Mouse (Mus musculus) myocyte (in vitro differentiated cells): Measurements from ENCODE around the gene Obscn. TPM values are rescaled to one million over a fixed set of nuclear protein-coding genes. Genes with fewer than 3 reads are reported as not detected.

Experiments used
- H3K27me3 ChIP-seq: one replicate; pipeline ENCODE4 v1.6.1; 2011; ENCODE audit not compliant: control insufficient read depth, insufficient read depth, insufficient read length
- H3K36me3 ChIP-seq: one replicate; pipeline ENCODE4 v1.6.1; 2011; ENCODE audit not compliant: control insufficient read depth, insufficient read depth
- H3K4me2 ChIP-seq: one replicate; pipeline ENCODE4 v1.6.1; 2011; ENCODE audit warnings: low read depth, control low read depth
- H3K4me3 ChIP-seq: one replicate; pipeline ENCODE4 v1.5.1; 2011; ENCODE audit warnings: mild to moderate bottlenecking, control low read depth, moderate library complexity
- H3K79me2 ChIP-seq: one replicate; pipeline ENCODE4 v1.6.1; 2011; ENCODE audit not compliant: control insufficient read depth, insufficient read depth
- H3ac ChIP-seq: one replicate; pipeline ENCODE4 v1.6.1; 2011; ENCODE audit not compliant: control insufficient read depth, insufficient read length
- CEBPB ChIP-seq: IDR thresholded peaks from 2 replicates; pipeline ENCODE4 v1.6.1; 2011; ENCODE audit warnings: mild to moderate bottlenecking, moderate library complexity; ENCODE audit not compliant: poor library complexity, insufficient read depth, severe bottlenecking
- E2F4 ChIP-seq: IDR thresholded peaks from one replicate; pipeline ENCODE4 v1.6.1; 2011; ENCODE audit warnings: mild to moderate bottlenecking, control low read depth, moderate library complexity; ENCODE audit not compliant: insufficient read depth
- MAX ChIP-seq: IDR thresholded peaks from one replicate; pipeline ENCODE4 v1.6.1; 2011; ENCODE audit warnings: low read depth, mild to moderate bottlenecking, control low read depth
- MYOD1 ChIP-seq, 3 experiments: IDR thresholded peaks; one replicate each; pipeline ENCODE4 v1.6.1; 2011; ENCODE audit warnings: control low read depth in 2 of 3, low read depth in 2 of 3, mild to moderate bottlenecking in 2 of 3, moderate library complexity in 1 of 3; ENCODE audit not compliant: insufficient read length in 2 of 3, control insufficient read depth in 1 of 3
- MYOG ChIP-seq, 3 experiments: IDR thresholded peaks; one replicate each; pipeline ENCODE4 v1.6.1; 2011; ENCODE audit warnings: control low read depth in 2 of 3, low read depth in 2 of 3, mild to moderate bottlenecking in 2 of 3; ENCODE audit not compliant: insufficient read length in 2 of 3, control insufficient read depth in 1 of 3, insufficient read depth in 1 of 3
- POLR2A ChIP-seq: IDR thresholded peaks from one replicate; pipeline ENCODE4 v1.6.1; 2011; ENCODE audit warnings: low read depth, mild to moderate bottlenecking, control low read depth, moderate library complexity; ENCODE audit not compliant: insufficient read length
- POLR2AphosphoS2 ChIP-seq: IDR thresholded peaks from one replicate; pipeline ENCODE4 v1.6.1; 2011; ENCODE audit warnings: low read depth, control low read depth; ENCODE audit not compliant: insufficient read length
- REST ChIP-seq: IDR thresholded peaks from one replicate; pipeline ENCODE4 v1.6.1; 2011; ENCODE audit warnings: mild to moderate bottlenecking, control low read depth, moderate library complexity; ENCODE audit not compliant: insufficient read depth, insufficient read length
- SRF ChIP-seq: IDR thresholded peaks from one replicate; pipeline ENCODE4 v1.6.1; 2011; ENCODE audit warnings: low read depth; ENCODE audit not compliant: control insufficient read depth, insufficient read length
- TCF12 ChIP-seq: IDR thresholded peaks from one replicate; pipeline ENCODE4 v1.6.1; 2011; ENCODE audit warnings: mild to moderate bottlenecking, control low read depth; ENCODE audit not compliant: poor library complexity, insufficient read depth, severe bottlenecking
- TCF3 ChIP-seq: IDR thresholded peaks from one replicate; pipeline ENCODE4 v1.6.1; 2011; ENCODE audit warnings: low read depth, control low read depth; ENCODE audit not compliant: insufficient read length
- USF1 ChIP-seq: IDR thresholded peaks from one replicate; pipeline ENCODE4 v1.6.1; 2011; ENCODE audit warnings: low read depth, mild to moderate bottlenecking, control low read depth, moderate library complexity
- polyA plus RNA-seq: library from polyadenylated mRNA; unstranded; fragments of >200 nt; fragmentation: generic; extraction: Trizol; gene quantifications from one replicate; pipeline ENCODE4 v1.2.1, GENCODE M21; 2012; ENCODE audit warnings: missing spikeins

Gene Obscn
- polyA plus RNA-seq, 1 experiment, result 25.0 TPM

- H3K36me3 ChIP-seq, result no peaks in the 10 kb centered on the region
- TF ChIP-seq POLR2AphosphoS2 (peak; percentile 48), E2F4 (no peak), REST (no peak), TCF3 (peak; percentile 60), SRF (no peak), MAX (no peak), TCF12 (no peak), MYOG (IDR thresholded peaks at IDR 0.05; ENCODE audit: control insufficient read depth in 1 of 3, insufficient read depth in 1 of 3, insufficient read length in 2 of 3, low read depth in 2 of 3) (peak; percentile 55 to 89 (median 63)), POLR2A (no peak), MYOD1 (IDR thresholded peaks at IDR 0.05; ENCODE audit: control insufficient read depth in 1 of 3, insufficient read length in 2 of 3, low read depth in 2 of 3) (peak in 2 of 3 experiments; percentile 40 to 96), CEBPB (no peak), USF1 (no peak)
Observed at GRCm38 (mm10) chr11:59044703-59045330, 91.4 kb downstream of the Obscn start.

GRCm38 (mm10) chr11:59029003-59029402, 107.2 kb downstream of the Obscn start:
- no peaks in the 10 kb centered on the region for H3K27me3 ChIP-seq
- H3K4me2 ChIP-seq, result no peak overlapping the region
- H3K79me2 ChIP-seq, result no peaks in the 10 kb centered on the region
- H3K36me3 ChIP-seq, result no peaks in the 10 kb centered on the region
- no peak for TF ChIP-seq MYOD1 (IDR thresholded peaks at IDR 0.05; ENCODE audit: control insufficient read depth in 1 of 3, insufficient read length in 2 of 3, low read depth in 2 of 3)
- no peak for TF ChIP-seq USF1
- TF ChIP-seq TCF12, result no peak
- TF ChIP-seq TCF3, result no peak
- no peak for TF ChIP-seq REST
- no peak for TF ChIP-seq E2F4
- TF ChIP-seq POLR2A, result no peak
- no peak overlapping the region for H3K4me3 ChIP-seq
- H3ac ChIP-seq, result no peak overlapping the region

More at GRCm38 (mm10) chr11:59044703-59045330, 91.4 kb downstream of the Obscn start:
- Histone ChIP-seq H3K4me3 (no peak overlapping the region), H3K79me2 (no peaks in the 10 kb centered on the region), H3K27me3 (peaks cover 39% of the 10 kb centered on the region), H3K4me2 (no peak overlapping the region), H3ac (no peak overlapping the region)

GRCm38 (mm10) chr11:59026411-59026810, 109.8 kb downstream of the Obscn start:
- H3K36me3 ChIP-seq, result no peaks in the 10 kb centered on the region

GRCm38 (mm10) chr11:59015052-59015451, 121.2 kb downstream of the Obscn start:
- Histone ChIP-seq H3K27me3 (peaks cover 25% of the 10 kb centered on the region), H3K36me3 (no peaks in the 10 kb centered on the region), H3K79me2 (no peaks in the 10 kb centered on the region), H3K4me2 (no peak overlapping the region), H3K4me3 (no peak overlapping the region), H3ac (no peak overlapping the region)
- no peak for TF ChIP-seq MAX
- no peak for TF ChIP-seq TCF12

More at GRCm38 (mm10) chr11:59026411-59026810, 109.8 kb downstream of the Obscn start:
- H3K4me2 ChIP-seq, result no peak overlapping the region
- TF ChIP-seq POLR2AphosphoS2, result no peak
- no peak for TF ChIP-seq SRF
- no peak for TF ChIP-seq REST
- TF ChIP-seq TCF12, result no peak
- TF ChIP-seq MYOG (IDR thresholded peaks at IDR 0.05; ENCODE audit: control insufficient read depth in 1 of 3, insufficient read depth in 1 of 3, insufficient read length in 2 of 3, low read depth in 2 of 3), result no peak
- H3ac ChIP-seq, result no peak overlapping the region
- no peaks in the 10 kb centered on the region for H3K79me2 ChIP-seq
- no peak overlapping the region for H3K4me3 ChIP-seq
- peaks cover 18% of the 10 kb centered on the region for H3K27me3 ChIP-seq

GRCm38 (mm10) chr11:59002327-59003079, 133.7 kb downstream of the Obscn start:
- TF ChIP-seq MYOG (IDR thresholded peaks at IDR 0.05; ENCODE audit: control insufficient read depth in 1 of 3, insufficient read depth in 1 of 3, insufficient read length in 2 of 3, low read depth in 2 of 3), result no peak
- Histone ChIP-seq H3ac (no peak overlapping the region), H3K4me2 (no peak overlapping the region), H3K4me3 (no peak overlapping the region), H3K27me3 (peaks cover 31% of the 10 kb centered on the region), H3K36me3 (no peaks in the 10 kb centered on the region), H3K79me2 (no peaks in the 10 kb centered on the region)
